Mouse (Mus musculus) CH12F3 (cell line): Measurements from ENCODE around the gene Slc35b4.

Experiments
- in situ Hi-C: fragments of 300-500 bp; cut with MboI; formaldehyde crosslinking; loops from 2 replicates; pipeline ENCODE4 v1.14.3; 2020; ENCODE audit warnings: low sequenced_read_pairs

The Slc35b4 gene

GRCm38 (mm10) chr6:34171748-34172457 lies 5.0 kb downstream of the Slc35b4 start:
- in situ Hi-C loops: no loop called here

DNA sequence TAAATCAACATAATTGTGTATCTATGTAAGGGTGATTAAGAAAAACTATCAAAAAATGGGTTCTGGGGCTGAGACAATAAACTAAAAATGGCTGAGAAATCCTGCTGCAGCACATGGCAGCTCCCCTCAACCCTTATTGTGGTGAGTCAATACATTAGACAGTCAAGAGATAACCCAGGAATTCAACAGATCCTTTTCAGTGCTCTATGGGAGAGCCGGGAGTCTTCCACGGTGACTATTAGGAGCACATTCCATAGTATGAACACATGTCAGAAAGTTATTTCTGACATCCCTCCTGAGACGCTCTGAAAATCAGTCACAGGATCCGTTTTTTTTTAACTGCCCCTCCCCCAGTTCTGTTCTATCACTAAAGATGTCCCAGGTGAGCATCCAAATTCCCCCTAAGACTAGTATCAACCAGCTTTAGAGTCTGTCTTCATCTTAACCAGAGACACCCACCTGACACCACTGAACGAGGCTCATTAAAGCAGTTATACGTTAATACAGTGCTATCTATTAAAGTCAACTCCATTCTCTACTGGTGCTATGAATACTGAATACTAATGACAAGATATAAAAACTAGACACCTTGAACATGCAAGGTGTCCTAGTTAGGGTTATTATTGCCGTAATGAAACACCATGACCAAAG lies 5.9 kb downstream of the Slc35b4 start:
- in situ Hi-C loops: no loop called here

GRCm38 (mm10) chr6:34168834-34169233 lies 8.1 kb downstream of the Slc35b4 start:
- in situ Hi-C loops: no loop called here

GRCm38 (mm10) chr6:34163014-34163413 lies 13.9 kb downstream of the Slc35b4 start:
- in situ Hi-C loops: no loop called here

GRCm38 (mm10) chr6:34162607-34163006 lies 14.3 kb downstream of the Slc35b4 start:
- in situ Hi-C loops: no loop called here

- in situ Hi-C loops: no loop called here
These were observed 15.4 kb downstream of the Slc35b4 start for GRCm38 (mm10) chr6:34161511-34161910.

GRCm38 (mm10) chr6:34160816-34161310 lies 16.0 kb downstream of the Slc35b4 start:
- in situ Hi-C loops: no loop called here

- in situ Hi-C loops: no loop called here
These were observed 16.7 kb downstream of the Slc35b4 start for GRCm38 (mm10) chr6:34159998-34160815.

DNA sequence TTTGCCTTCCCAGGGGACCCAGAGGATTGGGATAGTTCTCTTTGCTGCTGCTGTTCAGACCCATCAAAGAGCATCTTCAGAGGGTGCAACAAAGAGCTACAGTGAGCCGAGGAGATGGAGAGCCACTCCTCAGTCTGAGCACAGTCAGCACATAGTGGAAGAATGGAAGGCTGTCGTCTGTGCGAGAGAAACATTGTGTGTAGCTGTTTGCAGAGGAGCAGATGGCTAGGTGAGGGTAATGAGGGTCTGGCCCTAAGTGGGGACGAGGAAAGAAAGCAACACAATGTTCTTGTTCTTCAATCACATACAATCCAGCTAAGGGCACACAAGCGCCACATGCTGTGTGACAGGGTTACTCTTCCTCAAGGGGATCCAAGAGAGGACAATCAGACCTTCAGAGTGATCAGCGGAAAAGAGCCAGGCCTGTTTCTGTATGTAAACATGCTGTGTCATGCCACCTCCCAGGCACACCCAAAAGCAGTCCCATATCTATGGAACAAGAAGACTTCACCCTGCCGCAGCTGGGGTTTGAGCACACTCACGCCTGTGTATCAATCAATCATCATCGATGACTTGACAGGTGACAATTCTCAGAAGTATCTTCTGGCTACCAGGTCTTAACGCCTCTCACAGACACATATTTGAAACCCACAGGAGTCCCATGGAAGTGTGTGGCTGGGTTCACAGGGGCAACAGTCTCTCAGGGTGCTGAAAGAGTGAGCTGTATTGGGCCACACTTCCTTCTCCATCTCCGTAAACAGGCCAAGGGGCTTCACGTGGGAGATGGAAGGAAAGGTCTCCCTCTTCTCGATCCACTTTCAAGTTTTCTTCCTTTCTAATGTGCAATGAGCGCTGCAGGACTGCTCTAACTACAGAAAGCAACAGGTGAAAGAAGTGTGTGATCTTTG lies 19.8 kb downstream of the Slc35b4 start:
- in situ Hi-C loops: no loop called here

GRCm38 (mm10) chr6:34156057-34156456 lies 20.9 kb downstream of the Slc35b4 start:
- in situ Hi-C loops: no loop called here

DNA sequence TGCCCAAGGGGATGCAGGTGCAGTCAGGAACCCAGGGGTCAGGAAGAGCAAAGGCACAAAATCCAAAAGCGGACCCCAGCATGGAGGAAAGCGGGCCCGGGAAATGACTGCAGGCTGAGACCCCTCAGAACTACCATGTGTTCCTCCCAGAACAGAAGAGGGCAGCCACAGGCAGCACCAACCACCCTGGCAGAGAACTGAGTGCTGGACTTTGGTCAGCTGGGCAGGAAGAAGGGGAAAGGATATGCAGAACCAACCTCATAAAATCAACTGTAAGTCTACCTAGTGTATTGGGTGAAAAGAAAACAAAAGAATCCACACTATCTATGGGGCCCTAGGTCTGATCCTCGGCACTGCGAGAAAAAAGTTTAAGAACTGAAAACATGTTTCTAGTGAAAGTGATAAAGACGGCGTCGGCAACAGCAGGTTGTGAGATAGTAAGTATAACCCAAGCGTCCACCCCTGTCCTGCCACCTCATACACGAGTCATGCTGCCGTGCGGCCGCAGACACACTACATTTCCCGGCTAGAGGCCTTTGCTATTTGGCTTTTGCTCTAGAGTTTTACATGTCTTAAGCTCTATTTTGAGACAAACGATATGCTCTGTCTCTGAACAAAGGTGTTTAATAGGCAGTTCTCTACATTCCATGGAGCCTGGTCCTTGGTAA lies 21.6 kb downstream of the Slc35b4 start:
- in situ Hi-C loops: no loop called here

GRCm38 (mm10) chr6:34154202-34154601 lies 22.7 kb downstream of the Slc35b4 start:
- in situ Hi-C loops: no loop called here

GRCm38 (mm10) chr6:34153069-34154052 lies 23.6 kb downstream of the Slc35b4 start:
- in situ Hi-C loops: no loop called here

DNA sequence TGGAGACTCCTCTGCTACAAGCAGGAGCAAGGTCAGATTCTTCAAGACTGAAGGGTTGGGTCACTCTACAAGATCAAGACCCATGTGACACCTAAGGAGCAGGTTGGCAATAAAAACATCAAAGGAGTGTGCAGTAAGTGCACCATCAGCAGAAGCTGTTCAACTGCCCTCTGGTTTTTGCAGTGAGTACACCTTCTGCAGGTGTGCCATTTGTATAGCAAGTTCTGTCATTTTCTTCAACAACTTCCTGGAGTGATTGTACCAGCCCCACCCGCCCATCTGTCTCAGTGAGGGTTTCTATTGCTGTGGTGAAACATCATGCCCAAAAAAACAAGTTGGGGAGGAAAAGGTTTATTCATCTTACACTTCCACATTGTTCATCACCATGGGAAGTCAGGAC lies 27.1 kb downstream of the Slc35b4 start:
- in situ Hi-C loops: no loop called here

DNA sequence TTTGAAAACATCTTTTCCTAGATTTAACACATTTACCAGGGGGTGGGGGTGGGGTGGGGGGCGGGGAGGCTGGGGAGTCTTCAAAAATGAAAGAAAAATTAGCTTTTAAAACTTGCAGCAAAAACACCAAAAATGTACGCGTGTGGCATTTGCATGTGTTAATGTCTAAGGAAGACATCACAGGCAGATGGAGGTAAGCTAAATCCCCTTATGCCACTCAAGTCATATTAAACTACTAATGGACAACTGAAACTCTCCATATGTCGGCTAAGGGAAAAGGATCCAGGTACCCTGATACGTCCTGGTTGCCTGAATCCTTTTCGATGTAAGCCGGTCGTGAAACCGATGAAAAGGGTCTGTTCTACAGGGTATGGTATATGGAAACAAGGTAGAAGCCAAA lies 27.8 kb downstream of the Slc35b4 start:
- in situ Hi-C loops: no loop called here

- in situ Hi-C loops: no loop called here
These were observed 28.3 kb downstream of the Slc35b4 start for GRCm38 (mm10) chr6:34148639-34149038.

- in situ Hi-C loops: no loop called here
These were observed 28.9 kb downstream of the Slc35b4 start for GRCm38 (mm10) chr6:34148021-34148420.

GRCm38 (mm10) chr6:34146042-34146441 lies 30.9 kb downstream of the Slc35b4 start:
- in situ Hi-C loops: no loop called here

- in situ Hi-C loops: no loop called here
These were observed 34.0 kb downstream of the Slc35b4 start for GRCm38 (mm10) chr6:34142931-34143330.
